Mouse (Mus musculus) hindlimb bud, embryonic 11.5 days (tissue): ENCODE measurements at regions not wholly inside any gene's neighbourhood (a gene's known extent, or its start where the extent isn't known, plus 50 kb on each side); places are given as distances from the start of the nearest gene placed in this dataset.

Experiments
- DNase-seq: peaks from one replicate; pipeline ENCODE4 v3.0.0-alpha.2; 2012; ENCODE audit warnings: low read depth, low spot score; ENCODE audit errors: extremely low spot score

DNA sequence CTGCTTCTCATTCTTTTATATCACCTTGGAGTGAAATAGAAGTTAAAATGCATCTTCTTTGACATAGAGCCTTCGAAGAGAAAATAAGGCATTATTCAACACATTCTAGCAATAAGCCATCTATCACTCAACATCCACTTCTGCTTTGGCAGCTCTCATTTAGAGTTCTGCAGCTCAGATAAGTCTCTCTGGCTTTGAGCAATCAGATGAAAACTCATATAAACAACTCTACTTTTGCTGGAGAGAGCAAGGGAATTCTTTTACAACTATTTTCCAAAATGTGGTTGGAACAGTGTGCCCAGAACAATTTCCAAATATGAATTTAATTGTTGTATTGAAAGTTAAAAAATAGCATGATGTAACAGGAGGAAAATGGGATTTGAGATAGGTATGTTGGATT is 314.2 kb upstream of the Cited2 start:
- no peak for DNase-seq

DNA sequence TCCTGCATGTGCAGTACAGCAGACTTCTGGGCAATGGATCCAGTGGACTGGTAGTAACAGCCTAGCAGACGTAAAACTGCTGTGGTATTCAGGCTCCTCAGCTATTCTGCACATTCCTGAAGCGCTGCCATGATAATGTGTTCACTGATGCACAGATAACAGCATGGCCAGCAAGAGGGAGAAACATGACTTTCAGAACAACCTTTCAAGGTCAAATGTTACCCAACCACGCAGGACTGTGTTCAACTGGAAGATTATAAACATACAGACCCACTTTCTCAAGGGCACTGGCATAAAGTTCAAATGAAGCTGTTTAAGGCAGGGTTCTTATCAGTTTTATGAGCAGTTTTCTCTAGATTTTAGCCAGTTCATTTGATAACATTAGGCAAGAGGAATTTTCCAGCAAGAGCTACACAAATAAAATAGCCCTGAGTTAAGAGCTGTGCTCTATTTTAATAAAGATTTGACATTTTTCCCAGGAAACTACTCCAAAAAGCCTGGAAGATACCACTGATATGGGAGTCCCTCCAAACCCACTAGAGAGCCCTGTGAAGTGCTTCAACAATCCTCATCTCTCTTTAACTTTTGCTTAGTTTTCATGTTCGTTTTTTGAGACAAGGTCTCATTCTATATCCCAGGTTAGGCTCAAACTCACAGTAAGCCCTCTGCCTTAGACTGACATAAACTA is 311.6 kb upstream of the Cited2 start:
- no peak for DNase-seq

DNA sequence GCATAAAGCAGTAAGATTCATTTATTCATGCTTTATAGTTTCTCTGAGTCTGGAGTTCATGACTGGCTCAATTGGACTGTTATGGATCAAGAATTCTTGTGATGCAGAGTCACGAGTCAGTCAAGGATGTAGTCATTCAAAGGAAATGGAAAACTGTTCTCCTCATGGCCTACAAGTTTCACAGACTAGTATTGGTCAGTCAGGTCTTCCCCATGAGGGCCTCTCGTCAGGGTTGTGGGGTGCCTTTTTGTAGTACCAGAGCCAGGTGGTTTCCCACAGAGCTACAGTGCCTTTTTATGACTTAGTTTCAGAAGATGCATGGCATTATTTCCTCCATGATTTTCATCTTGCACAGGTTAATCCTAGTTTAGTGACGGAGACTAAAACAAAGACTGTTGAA is 307.9 kb upstream of the Cited2 start:
- no peak for DNase-seq

DNA sequence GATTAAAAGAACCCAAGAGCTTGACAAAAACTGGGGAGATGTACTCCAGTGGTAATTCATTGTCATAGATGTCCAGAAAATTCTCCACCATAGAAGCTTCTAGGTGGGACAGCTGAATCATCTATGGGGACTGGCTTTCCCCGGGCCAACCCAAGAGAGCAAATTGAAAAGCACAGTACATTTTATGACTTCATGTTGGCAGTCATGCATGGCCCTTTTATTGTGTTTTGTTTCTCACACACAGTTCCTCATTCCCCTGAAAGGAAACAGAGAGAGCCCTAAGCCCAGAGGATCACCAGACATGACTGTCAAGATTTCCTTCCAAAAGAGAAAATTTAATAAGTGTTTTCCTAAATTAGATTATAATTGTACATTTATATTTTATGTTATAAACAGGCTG is 306.9 kb upstream of the Cited2 start:
- no peak for DNase-seq

DNA sequence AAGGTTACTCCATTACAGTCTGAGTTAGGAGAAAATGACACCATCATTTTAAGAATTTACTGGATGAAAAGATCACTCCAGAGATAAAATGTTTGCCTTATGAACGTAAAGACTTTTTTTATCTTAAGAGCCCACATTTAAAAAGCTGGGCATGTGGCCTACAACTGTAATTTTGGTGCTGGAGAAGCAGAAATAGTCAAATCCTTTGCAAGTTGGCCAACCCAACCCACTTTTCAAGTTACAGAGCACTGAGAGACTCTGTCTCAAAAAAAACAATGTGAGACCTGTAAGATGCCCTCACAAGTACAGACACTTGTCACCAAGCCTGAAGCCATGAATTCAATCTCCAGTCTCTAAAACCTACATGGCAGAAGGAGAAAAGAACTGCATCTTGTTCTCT is 305.6 kb upstream of the Cited2 start:
- no peak for DNase-seq

DNA sequence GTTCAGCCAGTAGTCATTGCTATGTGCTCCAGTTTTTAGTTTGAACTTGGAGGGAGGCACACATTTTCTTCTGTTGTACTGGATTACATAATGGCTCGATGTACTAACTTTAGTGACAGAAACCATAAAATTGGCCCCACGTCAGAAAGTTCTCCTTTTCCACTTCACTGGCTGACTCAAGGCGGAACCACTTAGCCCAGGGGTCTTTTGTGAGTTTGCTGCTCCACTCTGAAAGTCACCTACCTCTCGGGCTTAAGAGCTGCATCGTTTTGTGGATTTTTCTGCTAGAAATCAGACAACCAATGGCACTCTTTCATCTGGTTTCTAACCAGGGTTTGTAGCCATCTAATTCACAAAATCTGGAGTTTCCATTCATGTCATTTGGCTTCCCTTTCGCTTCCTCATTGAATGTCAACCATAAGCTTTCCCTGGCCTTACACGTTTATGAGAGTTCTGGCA is 304.8 kb upstream of the Cited2 start:
- DNase-seq, result no peak

DNA sequence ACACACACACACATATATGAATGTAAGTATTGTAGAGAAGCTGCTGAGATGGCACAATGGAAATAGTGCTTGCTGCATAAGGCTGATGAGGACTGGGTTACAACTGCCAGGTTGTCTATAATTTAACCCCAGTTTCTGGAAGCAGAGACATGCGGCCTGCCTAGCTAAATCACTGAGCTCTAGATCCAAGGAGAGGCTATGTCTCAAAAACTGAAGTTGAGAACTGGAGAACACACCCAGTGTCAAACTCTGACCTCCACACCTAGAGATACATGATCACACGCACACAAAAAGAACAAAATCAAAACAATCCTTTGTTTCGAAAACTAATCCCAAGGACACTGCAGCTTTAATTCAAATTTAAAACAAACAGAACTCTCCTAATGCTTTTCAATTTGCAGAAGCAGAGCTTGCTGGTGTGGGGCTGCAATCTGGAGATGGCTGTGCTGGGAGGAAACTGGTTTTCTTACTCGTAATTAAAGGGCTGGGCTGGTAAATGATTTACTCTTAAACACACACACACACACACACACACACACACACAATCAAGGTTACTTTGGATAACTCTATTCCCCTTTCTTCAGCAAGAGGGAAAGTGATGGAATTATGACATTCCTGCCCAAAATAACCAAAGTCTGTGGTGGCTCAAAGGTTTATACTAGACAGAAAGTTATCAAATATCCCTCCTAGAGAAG is 299.3 kb upstream of the Cited2 start:
- DNase-seq, result no peak

DNA sequence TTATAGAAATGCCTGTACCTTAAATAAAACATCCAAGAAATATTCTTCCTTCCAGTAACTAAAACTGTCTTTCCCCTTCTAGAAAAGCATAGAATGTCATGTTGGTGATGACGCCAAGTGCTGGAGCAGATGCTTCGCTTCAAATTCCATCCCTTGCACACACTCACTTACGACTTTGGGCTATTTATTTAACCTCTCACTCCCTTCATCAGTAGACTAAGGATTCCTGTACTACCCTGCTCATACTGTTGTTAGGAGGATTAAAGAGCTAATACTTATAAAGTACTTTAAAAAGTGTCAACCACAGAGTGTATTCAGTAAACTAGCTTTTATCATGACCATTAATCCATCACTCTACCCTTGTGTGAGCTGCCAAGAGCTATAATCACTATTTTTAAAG is 296.8 kb upstream of the Cited2 start:
- DNase-seq, result no peak

DNA sequence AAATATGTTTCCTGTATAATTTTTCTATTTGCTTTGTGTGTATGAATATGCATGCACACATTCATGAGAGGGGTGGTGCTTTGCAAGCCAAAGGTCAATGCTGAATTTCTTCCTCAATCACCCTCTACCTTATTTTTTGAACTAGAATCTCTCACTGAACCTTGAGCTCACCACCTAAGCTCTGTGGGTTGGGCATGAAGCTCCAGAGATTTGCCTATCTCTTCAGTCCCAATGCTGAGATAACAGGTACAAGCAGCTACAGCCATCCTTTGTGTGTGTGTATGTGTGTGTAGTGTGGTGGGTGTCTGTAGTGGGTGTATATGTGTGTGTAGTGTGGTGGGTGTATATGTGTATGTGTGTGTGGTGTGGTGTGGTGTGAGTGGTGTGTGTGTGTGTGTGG is 295.7 kb upstream of the Cited2 start:
- no peak for DNase-seq

DNA sequence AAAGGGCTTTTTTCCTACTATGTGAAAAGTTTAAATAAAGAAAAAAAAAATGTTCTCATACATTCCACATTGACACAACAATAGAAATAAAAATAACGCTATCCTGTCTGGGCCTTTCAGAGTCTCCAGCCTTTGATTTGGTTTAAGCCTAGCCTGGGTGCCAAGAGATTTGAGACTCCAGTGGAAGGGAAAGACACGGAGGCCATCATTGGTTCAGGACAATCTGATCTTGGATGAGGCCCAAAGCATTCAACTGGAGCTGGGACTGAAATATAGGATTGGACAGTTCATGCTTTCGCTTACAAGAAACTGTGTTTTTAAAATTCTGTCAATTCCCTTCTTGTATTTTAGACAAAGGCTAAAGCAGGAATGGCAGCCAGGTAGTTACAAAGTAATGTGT is 294.7 kb upstream of the Cited2 start:
- DNase-seq, result no peak

DNA sequence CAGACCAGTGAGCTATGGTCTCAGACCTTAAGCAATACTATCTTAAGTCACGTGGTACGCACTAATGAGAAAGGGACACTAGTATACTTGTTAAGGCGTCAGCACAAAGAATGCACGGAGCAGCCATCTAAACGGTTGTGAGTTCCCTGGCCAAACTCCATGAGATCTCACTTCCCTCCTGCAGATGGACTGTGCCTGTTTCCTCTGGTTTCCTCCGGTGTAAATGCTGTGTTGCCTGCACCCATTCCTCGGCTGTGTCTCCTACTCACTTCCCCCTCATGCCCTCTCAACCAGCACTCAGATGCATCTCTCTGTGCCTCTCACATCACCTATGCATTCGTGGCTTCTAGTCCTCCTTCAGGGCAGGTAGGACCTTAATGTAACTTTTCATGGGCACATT is 291.9 kb upstream of the Cited2 start:
- DNase-seq, result no peak

DNA sequence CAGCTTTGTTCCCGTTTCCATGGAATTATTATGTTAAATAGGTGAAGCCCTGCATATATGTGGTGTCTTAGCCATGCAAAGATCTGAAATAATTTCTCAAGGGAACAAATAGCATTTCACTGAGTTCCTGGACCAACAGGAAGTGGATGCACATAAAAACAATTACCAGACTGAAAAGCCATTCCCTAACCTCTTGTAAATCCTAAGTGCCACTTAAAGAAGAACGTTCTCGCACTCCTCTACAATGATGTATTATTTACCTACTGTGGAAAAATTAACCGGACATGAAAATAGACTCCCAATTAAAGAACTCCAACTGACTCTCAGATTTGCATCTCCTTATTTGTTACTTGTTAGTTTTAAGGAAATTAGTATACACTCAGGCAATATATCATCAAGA is 288.9 kb upstream of the Cited2 start:
- DNase-seq, result no peak

DNA sequence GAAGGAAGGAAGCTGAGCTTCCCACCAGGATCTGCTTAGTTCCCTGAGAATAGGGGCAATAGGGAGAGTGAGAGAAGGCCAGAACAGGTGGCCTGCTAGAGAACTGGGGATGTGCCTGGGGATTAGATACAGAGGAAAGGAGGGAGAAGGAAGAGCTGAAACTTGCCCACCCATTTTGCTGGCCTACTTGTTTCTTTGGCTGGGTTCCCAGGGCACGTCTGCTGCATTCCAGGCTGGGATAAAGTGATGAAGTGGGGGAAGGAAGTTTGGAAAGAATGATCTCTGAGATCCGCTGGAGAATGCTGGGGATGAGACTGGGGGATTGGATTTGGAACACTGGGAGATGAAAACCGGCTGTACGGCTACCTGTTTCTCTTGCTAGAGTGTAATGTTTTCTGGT is 272.8 kb upstream of the Cited2 start:
- DNase-seq, result no peak

DNA sequence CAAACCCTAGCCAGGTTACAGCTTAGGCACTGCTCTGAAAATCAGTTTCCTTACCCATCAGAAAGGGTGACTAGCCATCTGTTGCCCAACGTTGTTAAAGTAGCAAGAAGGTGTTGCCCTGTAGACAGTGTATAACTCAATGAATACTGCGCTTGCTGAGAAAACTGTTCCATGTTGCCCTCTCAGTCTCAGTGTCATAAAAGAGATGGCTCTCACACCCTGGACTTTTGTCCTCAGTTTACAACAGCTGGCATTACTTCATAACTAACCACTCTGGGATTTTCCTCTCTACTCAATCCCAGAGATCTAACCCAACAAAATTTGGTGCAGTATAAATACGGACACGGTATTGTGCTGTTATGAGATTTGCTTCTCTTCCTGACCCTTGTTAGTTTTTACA is 252.1 kb upstream of the Cited2 start:
- DNase-seq, result no peak

DNA sequence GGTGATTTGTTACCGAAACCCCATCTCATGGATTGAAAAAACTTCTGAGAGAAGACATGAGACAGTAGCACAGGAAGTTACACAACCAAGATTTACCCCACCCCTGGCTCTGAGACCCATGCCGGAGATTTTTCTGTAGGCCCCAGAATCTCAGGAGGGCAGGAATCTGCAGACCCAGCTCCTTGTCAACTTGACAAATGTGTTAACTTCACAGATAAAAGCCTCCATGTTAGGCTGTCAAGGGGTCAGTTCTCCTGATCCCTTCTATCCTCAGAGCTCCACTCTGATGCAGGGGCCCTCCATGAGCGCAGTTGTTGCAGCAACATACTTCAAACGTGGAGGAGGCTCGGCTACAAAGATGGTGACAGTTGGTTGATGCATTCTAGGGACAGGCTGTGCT is 250.5 kb upstream of the Cited2 start:
- DNase-seq, result no peak

DNA sequence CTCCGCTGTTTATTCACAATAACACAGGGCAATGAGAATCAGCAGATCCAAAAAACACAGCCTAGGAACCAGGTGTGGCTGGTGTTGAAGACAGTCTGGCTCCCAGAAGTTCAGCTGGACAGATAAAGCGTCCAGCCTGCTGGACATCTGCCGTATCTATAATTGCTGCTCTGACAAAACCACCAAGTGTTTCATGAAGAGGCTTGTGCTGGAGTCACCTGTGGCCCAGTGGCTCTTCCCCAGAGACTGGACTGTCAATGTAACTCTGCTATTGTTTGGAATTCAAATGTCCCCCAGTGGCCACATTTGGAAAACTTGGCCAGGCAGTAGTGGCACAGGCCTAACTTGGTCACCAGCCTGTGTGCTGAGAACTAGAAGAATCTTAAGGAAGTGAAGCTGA is 247.0 kb upstream of the Cited2 start:
- DNase-seq, result no peak

DNA sequence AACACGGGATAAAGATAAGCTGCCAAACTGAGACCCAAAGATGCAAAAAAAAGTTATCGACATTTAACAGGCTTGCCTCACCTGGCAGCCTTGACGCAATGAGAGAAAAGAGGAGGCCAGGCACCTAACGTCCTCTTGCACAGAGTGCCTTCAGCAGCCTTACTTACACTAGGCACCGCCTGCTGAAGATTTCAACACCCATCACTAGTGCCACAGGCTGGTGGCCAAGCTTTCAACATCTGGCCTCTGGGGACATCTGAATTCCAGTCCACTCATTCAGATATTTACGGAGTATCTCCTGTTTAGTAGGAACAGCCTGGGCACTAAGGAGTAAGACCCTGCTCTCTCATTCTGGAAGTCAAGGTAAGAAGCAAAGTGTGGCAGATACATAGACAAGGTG is 246.3 kb upstream of the Cited2 start:
- no peak for DNase-seq

DNA sequence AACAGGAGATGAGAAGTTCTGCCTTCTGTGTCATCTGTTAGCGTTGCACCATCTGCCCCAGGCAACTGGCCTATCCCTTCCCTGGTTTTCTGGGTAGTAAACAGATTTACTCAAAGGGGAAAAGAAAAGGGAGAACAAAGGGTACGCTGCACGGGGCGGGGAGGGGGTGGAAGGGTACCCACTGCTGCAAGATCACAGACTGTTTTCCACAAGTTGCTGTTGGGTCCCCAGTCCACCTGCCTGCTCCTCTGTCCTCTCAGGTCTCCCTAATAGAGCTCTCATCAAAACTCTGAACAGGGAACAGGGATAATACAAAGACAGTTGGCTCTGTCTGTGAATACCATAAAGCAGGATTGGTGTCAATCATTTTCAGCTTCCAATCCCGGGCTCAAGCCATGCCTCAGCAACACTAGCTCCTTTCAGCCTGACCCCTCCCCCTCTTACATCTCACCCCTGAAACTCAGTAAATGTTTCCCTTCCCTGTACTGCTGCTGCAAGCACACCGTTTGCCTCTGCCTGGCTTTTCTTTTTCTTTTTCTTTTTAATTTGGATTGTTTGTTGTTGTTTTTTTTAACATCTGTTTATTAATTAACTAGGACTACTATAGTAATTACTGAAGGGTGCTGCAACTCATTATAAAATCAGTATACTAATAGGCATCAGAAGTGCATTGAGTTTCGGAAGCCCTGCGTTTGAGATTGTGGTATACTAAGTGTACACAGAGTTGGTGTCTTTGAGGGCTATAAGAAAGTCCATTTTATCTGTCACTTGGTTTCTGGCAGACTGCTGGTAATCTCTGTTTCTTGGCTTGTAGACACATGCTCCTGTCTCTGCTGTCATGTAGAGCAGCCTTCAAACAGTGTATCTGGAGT is 244.0 kb upstream of the Cited2 start:
- DNase-seq, result no peak

DNA sequence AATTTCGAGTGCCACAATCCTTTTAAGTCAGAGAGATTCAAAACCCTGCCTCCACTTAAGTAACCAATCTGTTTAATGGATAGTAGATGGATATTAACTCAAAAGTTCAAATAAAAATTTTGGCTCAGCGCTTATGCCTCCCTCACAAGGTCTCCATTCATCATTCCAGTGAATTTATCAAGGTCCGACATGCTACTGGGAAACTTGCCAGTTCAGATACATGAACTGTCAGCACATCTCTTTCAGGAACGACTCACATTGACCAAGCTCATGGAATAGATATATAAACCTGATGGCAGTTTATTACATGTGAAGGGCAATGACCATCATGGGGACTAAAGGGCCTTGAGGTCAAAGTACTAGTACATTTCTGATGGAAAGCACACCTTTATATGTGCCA is 240.3 kb upstream of the Cited2 start:
- no peak for DNase-seq

DNA sequence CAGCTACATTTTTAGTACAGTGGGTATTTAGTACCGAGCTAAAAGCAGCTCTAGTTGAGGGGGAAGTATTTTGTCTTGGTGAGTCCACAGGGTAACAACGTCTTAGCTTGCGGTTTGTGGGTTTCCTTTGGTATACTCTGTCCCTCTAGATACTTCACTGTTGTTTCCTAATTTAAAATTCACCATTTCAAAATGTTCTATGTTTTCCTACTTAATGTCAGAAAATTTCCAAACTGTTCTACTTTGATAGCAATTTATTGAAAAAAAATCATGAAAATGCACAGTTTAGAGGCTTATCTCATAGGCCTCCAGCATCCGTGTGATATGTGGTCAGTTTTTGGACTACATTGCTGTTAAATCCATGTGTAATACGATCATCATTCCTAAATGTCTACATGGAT is 238.0 kb upstream of the Cited2 start:
- no peak for DNase-seq

DNA sequence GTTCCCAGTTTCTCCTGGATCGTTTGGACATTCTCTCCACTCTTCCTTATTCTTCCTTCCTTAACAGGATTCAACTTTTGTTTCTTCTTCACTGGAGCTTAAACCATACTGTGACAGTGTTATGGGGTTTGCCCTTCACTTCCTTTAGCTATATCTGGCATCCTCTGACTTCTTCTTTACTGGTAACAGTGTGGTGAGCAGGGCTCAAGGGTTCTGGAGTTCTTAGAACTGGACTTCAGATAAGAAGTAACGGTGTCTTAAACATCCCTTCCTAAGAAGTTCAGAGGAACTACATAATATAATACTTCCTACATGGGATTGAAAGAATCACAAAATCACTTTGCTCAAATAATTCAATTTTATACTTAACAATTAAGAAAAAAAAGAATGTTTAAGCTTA is 237.5 kb upstream of the Cited2 start:
- DNase-seq, result no peak

DNA sequence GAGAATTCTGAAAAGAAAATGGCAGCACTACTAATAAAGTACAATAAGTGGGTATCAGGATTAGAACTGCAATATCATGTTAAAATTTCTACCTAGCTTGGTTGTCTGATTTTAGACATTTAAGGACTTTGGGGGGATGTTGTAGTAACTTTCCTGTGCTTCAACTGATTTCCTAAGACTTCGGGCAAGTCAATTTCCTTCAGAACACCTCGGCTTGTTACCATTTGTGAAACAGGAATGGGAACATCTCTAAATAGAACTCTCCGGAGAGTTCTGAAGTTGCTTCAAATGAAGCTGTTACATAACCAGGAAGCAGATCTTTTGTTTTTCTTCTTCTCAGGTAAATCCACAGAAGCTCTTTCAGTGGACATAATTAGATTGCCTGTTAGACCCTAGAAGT is 237.0 kb upstream of the Cited2 start:
- DNase-seq, result no peak
